Mouse (Mus musculus) gastrocnemius, postnatal 4 days (tissue): ENCODE data around the gene Siah1a. TPM values are rescaled to one million over a fixed set of nuclear protein-coding genes. Genes with fewer than 3 reads are reported as not detected.
A peak's percentile ranks its signal among the peaks of the same experiment; 100 is the strongest.

ENCODE experiments used
- DNase-seq, 2 experiments: peaks; one replicate each; pipeline ENCODE4 v3.0.0; 2021 to 2022; ENCODE audit warnings: low spot score in 2 of 2, mixed read lengths in 2 of 2
- total RNA-seq, 2 experiments: library from RNA; stranded (reverse); gene quantifications; 2 replicates each; pipeline ENCODE4 v1.2.3; 2021

Siah1a gene
- total RNA-seq, 2 experiments from 2014 or later: 21.4 to 26.0 TPM

- DNase-seq: peak; percentile 93 to 95
Observed at GRCm38 (mm10) chr8:86745935-86746441, 254 bp upstream of the Siah1a start.

GRCm38 (mm10) chr8:86744313-86745220, 1.2 kb downstream of the Siah1a start:
- DNase-seq: no peak

GRCm38 (mm10) chr8:86742605-86743345, 3.0 kb downstream of the Siah1a start:
- DNase-seq: no peak

- no peak for DNase-seq
Observed at GRCm38 (mm10) chr8:86741627-86742026, 4.1 kb downstream of the Siah1a start.

- no peak for DNase-seq
Observed at GRCm38 (mm10) chr8:86740899-86741298, 4.8 kb downstream of the Siah1a start.

- DNase-seq: no peak
Observed at GRCm38 (mm10) chr8:86735446-86736111, 10.2 kb downstream of the Siah1a start.

GRCm38 (mm10) chr8:86734954-86735353, 10.8 kb downstream of the Siah1a start:
- DNase-seq: no peak

- DNase-seq: no peak
Observed at GRCm38 (mm10) chr8:86734171-86734570, 11.6 kb downstream of the Siah1a start.

GRCm38 (mm10) chr8:86730860-86731259, 14.9 kb downstream of the Siah1a start:
- no peak for DNase-seq

GRCm38 (mm10) chr8:86730303-86730702, 15.4 kb downstream of the Siah1a start:
- no peak for DNase-seq

GRCm38 (mm10) chr8:86728224-86728950, 17.3 kb downstream of the Siah1a start:
- DNase-seq: no peak

GRCm38 (mm10) chr8:86726959-86727358, 18.8 kb downstream of the Siah1a start:
- no peak for DNase-seq

- no peak for DNase-seq
Observed at GRCm38 (mm10) chr8:86721490-86721889, 24.2 kb downstream of the Siah1a start.

GRCm38 (mm10) chr8:86720756-86721459, 24.8 kb downstream of the Siah1a start:
- no peak for DNase-seq

- no peak for DNase-seq
Observed at GRCm38 (mm10) chr8:86719368-86719767, 26.4 kb downstream of the Siah1a start.

- no peak for DNase-seq
Observed at GRCm38 (mm10) chr8:86718332-86718994, 27.3 kb downstream of the Siah1a start.

GRCm38 (mm10) chr8:86713407-86714188, 32.1 kb downstream of the Siah1a start:
- no peak for DNase-seq

GRCm38 (mm10) chr8:86712594-86712993, 33.1 kb downstream of the Siah1a start:
- no peak for DNase-seq

GRCm38 (mm10) chr8:86707873-86708272, 37.9 kb downstream of the Siah1a start:
- DNase-seq: no peak
